Comparison of ENCODE assay signal across 14 mouse cellular contexts in the genomic region with DNA sequence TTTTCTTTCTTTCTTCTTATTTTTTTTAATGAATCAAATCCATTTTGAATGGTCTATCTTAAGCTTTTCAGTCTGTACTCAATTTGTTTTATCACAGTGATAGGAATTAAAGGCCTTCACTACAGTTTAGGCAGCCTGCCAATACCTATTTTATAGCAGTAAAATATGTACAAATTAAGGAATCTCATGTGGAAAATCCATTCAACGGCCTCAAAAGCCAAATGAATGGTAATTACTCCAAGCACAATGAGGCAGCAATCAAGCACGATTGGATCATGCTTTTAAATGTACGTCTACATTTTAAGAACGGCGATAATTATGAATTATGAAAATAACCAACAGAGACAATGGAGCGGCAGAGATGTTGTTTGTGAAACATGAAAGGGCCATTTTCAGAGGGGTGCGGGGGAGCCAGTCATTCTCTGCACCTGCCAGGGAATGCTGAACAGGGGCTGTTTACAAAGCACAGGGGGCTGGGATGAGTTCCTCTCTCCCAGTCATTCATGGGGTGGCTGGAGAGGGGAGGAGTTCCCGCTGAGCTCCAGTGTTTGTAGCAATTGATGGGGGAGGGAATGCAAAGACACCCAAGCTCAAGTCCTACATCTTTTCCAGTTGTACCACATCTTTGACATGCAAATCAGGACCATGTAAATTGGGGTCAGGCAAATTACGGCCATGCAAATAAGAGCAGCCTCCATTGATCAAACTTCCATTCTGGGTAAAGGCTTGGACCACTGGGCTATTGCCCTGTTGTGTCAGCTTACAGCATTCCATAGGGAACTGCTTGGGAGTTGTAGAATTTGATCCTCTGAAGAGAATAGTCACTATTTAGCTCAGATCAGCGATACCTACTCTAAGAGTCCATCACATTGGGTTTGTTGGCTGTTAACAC.
DNase-seq lines count a peak whose midpoint lies in the region; ATAC-seq lines count a peak whose summit lies in the region.
"Had no signal": no experiment of that assay in that cellular context is flagged by ENCODE, and none has a peak within 500 bp of the region (broad histone marks: within the 10 kb centered on the region; RNA-seq: fewer than 3 reads in every experiment).

No protein-coding gene starts in this region.

- peaks cover 3% of the 10 kb centered on the region; the same call in 1 of the 2 replicates for H3K4me1 ChIP-seq in neural tube, embryonic 11.5 days (ENCODE audit: control insufficient read depth, insufficient read depth, low read length)
- H3K4me1 ChIP-seq in forebrain, embryonic 10.5 days = peaks cover 19% of the 10 kb centered on the region
- H3K4me1 ChIP-seq: heart, embryonic 13.5 days; limb, embryonic 10.5 days had no signal

- peak; percentile 87 for ATAC-seq in neural tube, embryonic 11.5 days (ENCODE audit: insufficient read depth, low FRiP score, low TSS enrichment)

- no peak overlapping the region for H3K27ac ChIP-seq in neural tube, embryonic 11.5 days (ENCODE audit: low read depth, low read length)
- peak overlapping the region; percentile 2; the same call in 1 of the 2 replicates for H3K27ac ChIP-seq in forebrain, embryonic 10.5 days
- H3K27ac ChIP-seq: heart, embryonic 13.5 days; limb, embryonic 10.5 days had no signal

- H3K4me3 ChIP-seq in neural tube, embryonic 11.5 days (ENCODE audit: low read depth, low read length) = no peak overlapping the region
- H3K4me3 ChIP-seq in forebrain, embryonic 10.5 days = no peak overlapping the region
- H3K4me3 ChIP-seq: erythroblast, embryonic 14.5 days; heart, embryonic 13.5 days; limb, embryonic 10.5 days had no signal

- H3K9ac ChIP-seq in neural tube, embryonic 11.5 days (ENCODE audit: low read length) = no peak overlapping the region
- H3K9ac ChIP-seq: heart, embryonic 13.5 days had no signal

- H3K9me3 ChIP-seq in neural tube, embryonic 11.5 days (ENCODE audit: control insufficient read depth, low read length) = no peaks in the 10 kb centered on the region
- H3K9me3 ChIP-seq in forebrain, embryonic 10.5 days = no peaks in the 10 kb centered on the region
- H3K9me3 ChIP-seq: heart, embryonic 13.5 days; limb, embryonic 10.5 days had no signal

- 32% methylated on average over 10 of the region's 10 CpGs for WGBS in neural tube, embryonic 11.5 days
- WGBS in forebrain, embryonic 10.5 days = 53% methylated on average over 10 of the region's 10 CpGs

- DNase-seq in neural tube, embryonic 11.5 days (ENCODE audit: low spot score) = peak; percentile 40
- no peak for DNase-seq in neural tube, embryonic 10.5 days (ENCODE audit: extremely low spot score, low spot score)
- peak; percentile 16 for DNase-seq in forebrain, embryonic 10.5 days (ENCODE audit: extremely low spot score, low spot score)
- DNase-seq in layer of hippocampus, adult 9-10 months (ENCODE audit: low spot score) = peak; percentile 0
- peak; percentile 5 for DNase-seq in right cerebral cortex, postnatal 14 days
- no peak for DNase-seq in kidney, postnatal 14 days
- DNase-seq in gastrocnemius, postnatal 10 days = no peak
- DNase-seq in testis, postnatal 10 days (ENCODE audit: low spot score) = no peak
- DNase-seq: adrenal gland, adult 2 months; cerebellum, adult 9-11 months; thymus, postnatal 4 days had no signal

- no peaks in the 10 kb centered on the region for H3K27me3 ChIP-seq in neural tube, embryonic 11.5 days (ENCODE audit: control insufficient read depth, insufficient read depth, low read length)
- H3K27me3 ChIP-seq in forebrain, embryonic 10.5 days (ENCODE audit: poor library complexity, severe bottlenecking) = no peaks in the 10 kb centered on the region
- H3K27me3 ChIP-seq: heart, embryonic 13.5 days had no signal

- H3K4me2 ChIP-seq in neural tube, embryonic 11.5 days (ENCODE audit: low read depth) = no peak overlapping the region
- H3K4me2 ChIP-seq: heart, embryonic 13.5 days had no signal

- H3K36me3 ChIP-seq in neural tube, embryonic 11.5 days (ENCODE audit: control insufficient read depth, insufficient read depth, low read length) = no peaks in the 10 kb centered on the region
- no peaks in the 10 kb centered on the region for H3K36me3 ChIP-seq in forebrain, embryonic 10.5 days (replicated peaks)
- H3K36me3 ChIP-seq: heart, embryonic 13.5 days; limb, embryonic 10.5 days had no signal

Comparison
In these comparisons a context has a peak if more than half of its experiments do, and no peak if none do; other contexts are left out.
1. DNase-seq: peak in neural tube, embryonic 11.5 days (single experiment), forebrain, embryonic 10.5 days (single experiment), layer of hippocampus, adult 9-10 months (single experiment) and right cerebral cortex, postnatal 14 days (single experiment); none in neural tube, embryonic 10.5 days (single experiment), kidney, postnatal 14 days (single experiment), gastrocnemius, postnatal 10 days (single experiment) and testis, postnatal 10 days (single experiment).